10 mouse cellular contexts compared by ENCODE assay signal in the genomic region with DNA sequence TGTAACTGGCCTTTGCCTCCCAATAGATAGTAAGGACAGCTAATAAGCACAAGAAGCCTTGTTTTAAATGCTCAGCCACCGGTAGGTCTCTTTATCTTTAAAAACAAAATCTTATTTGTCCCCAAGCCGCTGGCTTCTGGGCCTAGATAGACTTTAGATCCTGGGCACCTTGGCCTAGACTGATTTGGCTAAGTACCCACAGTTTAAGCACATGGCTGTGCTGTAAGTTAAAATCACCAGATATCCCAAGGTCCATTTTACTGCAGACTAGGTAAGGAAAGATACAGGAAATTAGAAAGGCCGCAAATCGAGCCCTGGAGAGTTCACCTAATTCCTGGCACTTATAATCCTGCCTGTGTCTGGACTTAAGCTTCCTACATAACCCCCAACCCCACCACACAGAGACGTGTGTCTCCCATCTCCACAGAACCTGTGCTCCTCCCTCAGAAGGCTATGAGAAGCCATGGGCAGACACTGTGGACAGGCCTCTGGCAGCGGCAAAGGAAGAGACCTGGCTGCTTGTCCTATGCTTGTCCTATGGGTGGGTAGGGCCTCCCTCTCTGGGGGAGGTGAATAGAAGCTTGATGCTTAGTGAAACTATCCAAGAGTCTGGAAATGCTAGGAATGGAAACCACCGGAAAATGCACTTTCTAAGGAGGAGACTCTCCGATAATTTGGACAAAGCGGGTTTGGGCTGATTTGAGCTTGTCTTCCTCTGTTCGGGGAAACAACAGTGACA. TPM values are rescaled to one million over a fixed set of nuclear protein-coding genes. Genes with fewer than 3 reads are reported as not detected.
DNase-seq lines count a peak whose midpoint lies in the region; ATAC-seq and TF ChIP-seq lines count a peak whose summit lies in the region.
"Had no signal": no experiment of that assay in that cellular context is flagged by ENCODE, and none has a peak within 500 bp of the region (broad histone marks: within the 10 kb centered on the region; RNA-seq: fewer than 3 reads in every experiment).

No protein-coding gene starts in this region.

- H3K4me2 ChIP-seq in hindbrain, embryonic 11.5 days (replicated peaks; ENCODE audit: low read depth, low read length) = no peak overlapping the region
- H3K4me2 ChIP-seq: heart, embryonic 11.5 days had no signal

- peak; percentile 55 for DNase-seq in hindbrain, embryonic 11.5 days (ENCODE audit: low spot score)
- no peak for DNase-seq in hindbrain, embryonic 10.5 days (ENCODE audit: low spot score)
- DNase-seq in Muller cell, postnatal 12 days (ENCODE audit: inconsistent ontology term) = peak; percentile 84
- DNase-seq in thymus, adult 2 months = no peak
- DNase-seq in adrenal gland, postnatal 4 days (ENCODE audit: low spot score in 2 of 2) = no peak

- WGBS in hindbrain, embryonic 11.5 days = 9% methylated on average over 10 of the region's 10 CpGs
- 7% methylated on average over 10 of the region's 10 CpGs for WGBS in hindbrain, embryonic 10.5 days
- WGBS in thymus, adult 2 months = 95% methylated on average over 10 of the region's 10 CpGs

- H3K27me3 ChIP-seq in hindbrain, embryonic 11.5 days (ENCODE audit: control insufficient read depth, insufficient read depth, low read length) = peaks cover 99% of the 10 kb centered on the region
- peaks cover 100% of the 10 kb centered on the region for H3K27me3 ChIP-seq in hindbrain, embryonic 10.5 days (ENCODE audit: insufficient read depth, poor library complexity, severe bottlenecking)
- H3K27me3 ChIP-seq in thymus, adult 2 months (ENCODE audit: control insufficient read depth, insufficient read depth, low read length) = no peaks in the 10 kb centered on the region

- no peaks in the 10 kb centered on the region for H3K36me3 ChIP-seq in hindbrain, embryonic 11.5 days (ENCODE audit: control insufficient read depth, insufficient read depth, low read length)
- no peaks in the 10 kb centered on the region for H3K36me3 ChIP-seq in hindbrain, embryonic 10.5 days
- no peaks in the 10 kb centered on the region for H3K36me3 ChIP-seq in thymus, adult 2 months (ENCODE audit: control insufficient read depth, insufficient read depth, low read length)

- TF ChIP-seq POLR2A in cortical plate, adult 2 months (IDR thresholded peaks at IDR 0.05; ENCODE audit: extremely low read depth, insufficient read depth, low read length) = no peak
- TF ChIP-seq POLR2A in thymus, adult 2 months (IDR thresholded peaks at IDR 0.05; ENCODE audit: control insufficient read depth, extremely low read depth, insufficient read depth, low read length, poor library complexity) = no peak

- TF ChIP-seq CTCF in cortical plate, adult 2 months (IDR thresholded peaks at IDR 0.05; ENCODE audit: extremely low read depth, insufficient read depth, low read length) = no peak
- no peak for TF ChIP-seq CTCF in thymus, adult 2 months (IDR thresholded peaks at IDR 0.05; ENCODE audit: borderline replicate concordance, control insufficient read depth, extremely low read depth, insufficient read depth, low read length, poor library complexity)

- no peak for ATAC-seq in hindbrain, embryonic 11.5 days (ENCODE audit: low FRiP score)
- peak; percentile 61 for ATAC-seq in megakaryocyte-erythroid progenitor cell, adult 5-6 weeks (replicated peaks; ENCODE audit: low FRiP score, low TSS enrichment, poor library complexity, severe bottlenecking)
- ATAC-seq: lung, postnatal 0 days had no signal

- no peak overlapping the region for H3K9ac ChIP-seq in hindbrain, embryonic 11.5 days (ENCODE audit: low read depth, low read length)

- no peak overlapping the region for H3K4me3 ChIP-seq in hindbrain, embryonic 11.5 days (ENCODE audit: low read depth, low read length)
- no peak overlapping the region for H3K4me3 ChIP-seq in hindbrain, embryonic 10.5 days
- H3K4me3 ChIP-seq in cortical plate, adult 2 months (ENCODE audit: insufficient read depth, low read length) = no peak overlapping the region
- no peak overlapping the region for H3K4me3 ChIP-seq in thymus, adult 2 months (ENCODE audit: control insufficient read depth, insufficient read depth, low read length)

- H3K4me1 ChIP-seq in hindbrain, embryonic 11.5 days (replicated peaks; ENCODE audit: control insufficient read depth, insufficient read depth, low read length) = no peaks in the 10 kb centered on the region; the same call in none of the 2 replicates
- H3K4me1 ChIP-seq in hindbrain, embryonic 10.5 days (replicated peaks) = peaks cover 16% of the 10 kb centered on the region
- peaks cover 20% of the 10 kb centered on the region for H3K4me1 ChIP-seq in cortical plate, adult 2 months (ENCODE audit: control insufficient read depth, insufficient read depth, low read length)
- peaks cover 18% of the 10 kb centered on the region for H3K4me1 ChIP-seq in thymus, adult 2 months (replicated peaks; ENCODE audit: control insufficient read depth, insufficient read depth, low read length)

- H3K9me3 ChIP-seq in hindbrain, embryonic 11.5 days (ENCODE audit: control insufficient read depth, low read length) = no peaks in the 10 kb centered on the region
- H3K9me3 ChIP-seq in hindbrain, embryonic 10.5 days = no peaks in the 10 kb centered on the region

- no peak overlapping the region for H3K27ac ChIP-seq in hindbrain, embryonic 11.5 days (ENCODE audit: low read depth, low read length)
- H3K27ac ChIP-seq in hindbrain, embryonic 10.5 days = no peak overlapping the region
- peak overlapping the region; percentile 95 for H3K27ac ChIP-seq in cortical plate, adult 2 months (ENCODE audit: insufficient read depth, low read length)
- H3K27ac ChIP-seq in thymus, adult 2 months (ENCODE audit: control insufficient read depth, insufficient read depth, low read length) = no peak overlapping the region

RNA-seq across cellular contexts. Expression of a gene that starts 22.1 kb away (rescaled TPM):
- polyA plus RNA-seq in hindbrain, embryonic 11.5 days (2014; fragmentation: Nextera tagmentation; extraction: Ambion mirVana) = 2.4 and 3.0 TPM in 2 replicates
- polyA plus RNA-seq in hindbrain, embryonic 10.5 days (2016; fragmentation: Nextera tagmentation; extraction: Ambion mirVana) = 0.07 and 0.29 TPM in 2 replicates
- 82.8 and 89.1 TPM in 2 replicates for polyA plus RNA-seq in cortical plate, adult 2 months (2012; rRNA removed)
- total RNA-seq in megakaryocyte-erythroid progenitor cell, adult 5-6 weeks (2014; fragmentation: Nextera tagmentation) = 73.4 and 79.7 TPM in 2 replicates
- 13.3 and 26.0 TPM in 2 replicates for total RNA-seq in megakaryocyte-erythroid progenitor cell, adult 5-6 weeks (2017)
- 17.7 and 18.2 TPM in 2 replicates for polyA plus RNA-seq in thymus, adult 2 months (2012; rRNA removed)
- total RNA-seq in adrenal gland, postnatal 4 days (2021) = 100 to 1,000 TPM; 134 to 137 TPM

RNA-seq across cellular contexts. Expression of a gene that starts 44.6 kb away (rescaled TPM):
- polyA plus RNA-seq in hindbrain, embryonic 11.5 days (2014; fragmentation: Nextera tagmentation; extraction: Ambion mirVana) = 6.2 and 7.1 TPM in 2 replicates
- polyA plus RNA-seq in hindbrain, embryonic 10.5 days (2016; fragmentation: Nextera tagmentation; extraction: Ambion mirVana) = 3.8 and 5.5 TPM in 2 replicates
- 14.9 and 16.0 TPM in 2 replicates for polyA plus RNA-seq in cortical plate, adult 2 months (2012; rRNA removed)
- total RNA-seq in megakaryocyte-erythroid progenitor cell, adult 5-6 weeks (2014; fragmentation: Nextera tagmentation) = 4.7 TPM in 2 replicates
- 3.5 and 3.7 TPM in 2 replicates for total RNA-seq in megakaryocyte-erythroid progenitor cell, adult 5-6 weeks (2017)
- 2.2 TPM in 2 replicates for polyA plus RNA-seq in thymus, adult 2 months (2012; rRNA removed)
- total RNA-seq in adrenal gland, postnatal 4 days (2021) = 1 to 10 TPM; 5.7 to 6.7 TPM

RNA-seq across cellular contexts. Expression of a gene that starts 53.3 kb away (rescaled TPM):
- 36.0 and 37.2 TPM in 2 replicates for polyA plus RNA-seq in hindbrain, embryonic 11.5 days (2014; fragmentation: Nextera tagmentation; extraction: Ambion mirVana)
- 43.7 and 45.8 TPM in 2 replicates for polyA plus RNA-seq in hindbrain, embryonic 10.5 days (2016; fragmentation: Nextera tagmentation; extraction: Ambion mirVana)
- 26.0 and 31.2 TPM in 2 replicates for polyA plus RNA-seq in cortical plate, adult 2 months (2012; rRNA removed)
- total RNA-seq in megakaryocyte-erythroid progenitor cell, adult 5-6 weeks (2014; fragmentation: Nextera tagmentation) = 28.3 and 31.1 TPM in 2 replicates
- 53.1 and 61.8 TPM in 2 replicates for total RNA-seq in megakaryocyte-erythroid progenitor cell, adult 5-6 weeks (2017)
- polyA plus RNA-seq in thymus, adult 2 months (2012; rRNA removed) = 52.9 and 60.6 TPM in 2 replicates
- 10 to 100 TPM; 46.9 to 48.0 TPM for total RNA-seq in adrenal gland, postnatal 4 days (2021)

RNA-seq across cellular contexts. Expression of a gene that starts 55.3 kb away (rescaled TPM):
- polyA plus RNA-seq in hindbrain, embryonic 11.5 days (2014; fragmentation: Nextera tagmentation; extraction: Ambion mirVana) = 2.3 and 2.9 TPM in 2 replicates
- 0.54 and 1.9 TPM in 2 replicates for polyA plus RNA-seq in hindbrain, embryonic 10.5 days (2016; fragmentation: Nextera tagmentation; extraction: Ambion mirVana)
- 0.30 and 0.42 TPM in 2 replicates for polyA plus RNA-seq in cortical plate, adult 2 months (2012; rRNA removed)
- 25.7 and 28.1 TPM in 2 replicates for total RNA-seq in megakaryocyte-erythroid progenitor cell, adult 5-6 weeks (2014; fragmentation: Nextera tagmentation)
- total RNA-seq in megakaryocyte-erythroid progenitor cell, adult 5-6 weeks (2017) = 8.2 and 11.4 TPM in 2 replicates
- 1.8 and 2.6 TPM in 2 replicates for polyA plus RNA-seq in thymus, adult 2 months (2012; rRNA removed)
- total RNA-seq in adrenal gland, postnatal 4 days (2021) = 1 to 10 TPM; 1.2 TPM
- total RNA-seq: left cerebral cortex, postnatal 4 days had no signal

Comparison
In these comparisons a context has a peak if more than half of its experiments do, and no peak if none do; other contexts are left out.
1. DNase-seq: peak in hindbrain, embryonic 11.5 days (single experiment) and Muller cell, postnatal 12 days (single experiment); none in hindbrain, embryonic 10.5 days (single experiment), thymus, adult 2 months (single experiment) and adrenal gland, postnatal 4 days (0 of 2).